Mouse (Mus musculus): ENCODE results near the gene Mphosph8.

Mphosph8 gene

DNA sequence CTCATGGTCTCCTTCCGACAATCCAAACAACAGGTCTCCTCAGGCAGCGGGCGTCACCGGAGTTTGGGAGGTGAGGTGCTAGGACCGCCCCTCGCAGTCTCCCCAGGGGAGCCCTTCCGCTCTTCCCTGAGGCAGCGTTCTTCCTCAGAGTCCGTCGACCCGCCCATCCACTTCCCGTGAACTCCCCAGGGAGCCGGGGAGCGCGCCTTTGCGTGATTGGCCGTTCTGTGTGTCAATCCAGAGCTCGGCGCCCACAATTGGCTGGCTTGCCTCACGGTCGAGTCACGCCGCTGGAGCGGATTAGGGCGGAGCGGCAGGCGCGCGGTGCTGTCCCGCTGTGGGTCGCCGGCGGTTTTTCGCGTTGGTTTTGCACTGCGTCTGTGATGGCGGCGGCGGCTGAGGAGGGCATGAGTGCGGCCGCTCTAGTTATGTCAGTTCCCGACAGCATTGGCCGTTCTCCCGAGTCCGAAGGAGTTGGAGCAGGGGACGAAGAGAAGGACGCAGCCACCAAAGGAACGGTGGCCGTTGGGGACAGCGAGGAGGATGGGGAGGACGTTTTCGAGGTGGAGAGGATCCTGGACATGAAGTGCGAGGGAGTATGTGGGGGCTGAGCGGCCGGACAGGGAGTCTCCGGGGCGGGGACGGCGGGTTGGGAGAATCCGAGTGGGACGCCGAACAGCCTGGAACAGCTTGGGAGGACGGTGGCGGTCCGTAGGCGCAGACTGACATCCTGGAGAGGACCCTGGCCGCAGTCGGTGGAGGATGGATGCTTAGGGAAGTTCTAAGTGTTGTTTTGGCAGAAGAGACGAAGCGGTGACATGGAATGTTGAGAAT lies at the start of gene Mphosph8:
Mphosph8 (plus strand) TSS at position 280 of the 834 bp plus-strand sequence.
- peak; percentile 99 for DNase-seq

GRCm38 (mm10) chr14:56620425-56620824 lies 47.6 kb upstream of the Mphosph8 start:
- DNase-seq: no peak

DNA sequence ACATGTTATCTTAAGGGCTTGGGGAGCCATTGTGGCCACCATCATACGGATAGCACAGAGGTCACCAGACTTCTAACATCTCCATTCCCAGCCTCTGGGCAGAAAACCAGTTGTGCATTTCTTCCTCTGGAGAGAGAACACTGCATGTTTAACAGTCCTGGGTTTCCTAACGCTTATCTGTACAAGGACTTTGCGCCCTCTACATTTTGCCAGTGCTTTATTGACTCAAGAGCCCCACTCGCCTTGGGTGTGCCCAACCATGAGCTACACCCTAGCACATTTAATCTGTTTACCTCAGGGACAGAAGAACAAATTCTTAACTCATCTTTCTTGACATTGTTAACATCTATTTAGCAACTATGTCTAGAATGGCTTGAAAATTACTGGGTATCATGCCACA lies 41.8 kb upstream of the Mphosph8 start:
- no peak for DNase-seq

DNA sequence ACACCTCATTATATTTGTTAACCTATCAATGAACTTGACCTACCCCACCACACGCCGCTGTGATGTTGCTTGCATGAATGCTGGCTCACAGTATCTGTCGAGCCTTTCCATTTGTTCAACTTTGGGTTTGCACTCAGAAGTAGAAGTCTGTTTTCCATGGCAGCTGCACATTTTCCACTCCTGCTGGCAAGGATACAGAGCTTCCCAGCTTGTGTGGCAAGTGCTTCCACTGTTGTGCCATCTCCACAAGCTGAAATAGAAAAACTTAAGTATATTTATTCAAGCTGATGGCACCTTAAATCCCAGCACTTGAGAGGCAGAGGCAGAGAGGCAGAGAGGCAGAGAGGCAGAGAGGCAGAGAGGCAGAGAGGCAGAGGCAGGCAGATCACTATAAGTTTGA lies 39.7 kb upstream of the Mphosph8 start:
- no peak for DNase-seq

DNA sequence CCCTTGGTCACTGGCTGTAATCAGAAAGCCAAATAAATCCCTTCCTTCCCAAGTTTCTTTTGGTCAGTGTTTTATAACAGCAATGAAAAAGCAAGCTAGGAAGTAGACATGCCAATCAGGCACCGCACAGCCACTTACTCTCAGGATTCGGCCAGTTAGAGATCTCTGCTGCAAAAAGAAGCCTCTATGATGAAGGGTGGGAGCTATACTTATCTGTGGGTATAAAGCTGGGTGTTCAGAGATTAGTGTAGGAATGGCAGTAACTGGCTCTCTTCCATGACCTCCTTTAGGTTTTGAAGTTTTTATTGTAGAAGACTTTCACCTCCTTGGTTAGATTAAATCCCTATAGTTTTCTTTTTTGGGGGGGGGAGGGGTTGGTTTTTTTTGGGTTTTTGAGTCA lies 36.9 kb upstream of the Mphosph8 start:
- no peak for DNase-seq

GRCm38 (mm10) chr14:56647206-56647605 lies 20.8 kb upstream of the Mphosph8 start:
- DNase-seq: no peak

DNA sequence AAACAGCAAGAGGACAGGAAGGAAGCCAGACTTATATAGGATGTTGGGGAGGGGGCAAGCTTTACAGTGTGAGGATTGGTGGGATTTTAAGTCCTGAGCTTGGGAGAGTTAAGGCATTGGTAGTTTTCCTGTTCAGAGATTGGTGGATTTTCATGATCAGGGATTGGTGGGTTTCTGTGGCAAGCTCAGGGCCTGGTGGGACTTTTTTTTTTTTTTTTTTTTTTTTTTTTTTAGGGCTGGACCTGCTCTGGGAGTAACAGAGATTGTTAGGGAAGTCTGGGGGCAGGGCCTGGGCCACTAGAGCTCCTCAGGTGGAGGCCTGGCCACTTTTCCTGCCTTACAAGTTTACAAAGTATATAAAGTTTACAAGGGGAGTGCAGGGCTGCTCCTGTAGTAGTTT lies 18.6 kb upstream of the Mphosph8 start:
- no peak for DNase-seq

GRCm38 (mm10) chr14:56665651-56666050 lies 2.4 kb upstream of the Mphosph8 start:
- no peak for DNase-seq

- no peak for DNase-seq
These were observed 1.1 kb upstream of the Mphosph8 start for GRCm38 (mm10) chr14:56666909-56667308.

- no peak for DNase-seq
These were observed 1.1 kb downstream of the Mphosph8 start for GRCm38 (mm10) chr14:56669046-56669620.

GRCm38 (mm10) chr14:56685426-56685825 lies 17.4 kb downstream of the Mphosph8 start:
- no peak for DNase-seq

GRCm38 (mm10) chr14:56689116-56689515 lies 21.1 kb downstream of the Mphosph8 start:
- DNase-seq: no peak

GRCm38 (mm10) chr14:56689766-56690165 lies 21.7 kb downstream of the Mphosph8 start:
- DNase-seq: no peak

- DNase-seq: no peak
These were observed 27.4 kb downstream of the Mphosph8 start for GRCm38 (mm10) chr14:56695495-56695894.

GRCm38 (mm10) chr14:56697836-56698235 lies 29.8 kb downstream of the Mphosph8 start:
- no peak for DNase-seq

- DNase-seq: no peak
These were observed 34.6 kb downstream of the Mphosph8 start for GRCm38 (mm10) chr14:56702644-56703043.

GRCm38 (mm10) chr14:56705687-56706086 lies 37.6 kb downstream of the Mphosph8 start:
- no peak for DNase-seq

DNA sequence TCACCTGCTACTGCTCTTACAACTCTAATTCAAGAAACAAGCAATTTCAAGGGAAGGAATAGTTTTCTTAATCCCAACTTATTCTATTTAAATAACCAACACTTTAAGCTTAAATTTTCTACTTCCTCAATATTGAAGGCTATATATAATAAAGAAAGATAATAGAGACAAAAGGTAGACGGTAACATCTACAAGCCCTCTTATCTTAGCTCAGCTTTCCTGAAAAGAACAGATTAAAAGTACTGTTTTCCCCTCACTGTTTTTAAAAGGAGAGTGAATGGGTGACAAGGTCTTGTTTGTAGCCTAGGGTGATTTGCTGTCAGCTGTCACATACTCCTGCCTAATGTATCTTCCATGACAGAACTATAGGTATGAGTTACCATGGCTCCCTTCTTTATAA lies 58.4 kb downstream of the Mphosph8 start:
- no peak for DNase-seq

- peak; percentile 43 for DNase-seq
These were observed 72.1 kb downstream of the Mphosph8 start for GRCm38 (mm10) chr14:56740175-56740574.
